Mouse (Mus musculus) CH12.LX (cell line): Measurements from ENCODE around the gene Kcng4. TPM values are rescaled to one million over a fixed set of nuclear protein-coding genes. Genes with fewer than 3 reads are reported as not detected.

Experiments used
- DNase-seq: peaks from one replicate; pipeline ENCODE4 v3.0.0-alpha.2; 2013; ENCODE audit errors: extremely low read depth
- H3K27ac ChIP-seq: 2 replicates; pipeline ENCODE4 v1.5.1; 2012; ENCODE audit warnings: low read depth, mild to moderate bottlenecking, control low read depth, moderate library complexity; ENCODE audit not compliant: insufficient read depth
- H3K27me3 ChIP-seq: replicated peaks from 2 replicates; pipeline ENCODE3; 2012; ENCODE audit warnings: inconsistent platforms
- H3K36me3 ChIP-seq, 2 experiments: replicated peaks in 1 of 2; 2 replicates each; pipeline versions ENCODE3 to v1.6.1; 2012; ENCODE audit warnings: inconsistent platforms in 1 of 2, low read length in 1 of 2, mild to moderate bottlenecking in 1 of 2, mixed read lengths in 1 of 2, moderate library complexity in 1 of 2; ENCODE audit not compliant: control insufficient read depth in 1 of 2, insufficient read depth in 1 of 2
- H3K4me1 ChIP-seq, 2 experiments: 2 replicates each; pipeline ENCODE4 v1.6.1; 2012; ENCODE audit warnings: inconsistent platforms in 1 of 2, moderate library complexity in 1 of 2; ENCODE audit not compliant: insufficient read depth in 2 of 2, control insufficient read depth in 1 of 2
- H3K4me2 ChIP-seq: 2 replicates; pipeline ENCODE4 v1.6.1; 2012; ENCODE audit warnings: low read depth, mild to moderate bottlenecking, control low read depth; ENCODE audit not compliant: poor library complexity, insufficient read depth, severe bottlenecking
- H3K4me3 ChIP-seq, 3 experiments: fragments of 150-350 bp in 1 of 3; sonication (generic) in 1 of 3; replicated peaks in 1 of 3; 2 replicates each; pipeline versions ENCODE3 to v1.5.1; 2011 to 2012; ENCODE audit warnings: low read depth in 2 of 3, low read length in 2 of 3, mild to moderate bottlenecking in 2 of 3, moderate library complexity in 2 of 3, control low read depth in 1 of 3, improper control_type of control experiment in 1 of 3, inconsistent platforms in 1 of 3, mixed read lengths in 1 of 3; ENCODE audit not compliant: poor library complexity in 1 of 3
- H3K79me2 ChIP-seq: replicated peaks from 2 replicates; pipeline ENCODE4 v1.6.1; 2012; ENCODE audit warnings: mild to moderate bottlenecking, moderate library complexity; ENCODE audit not compliant: control insufficient read depth, poor library complexity, insufficient read depth, severe bottlenecking; ENCODE audit errors: extremely low read depth
- H3K9ac ChIP-seq: 2 replicates; pipeline ENCODE4 v1.6.1; 2012; ENCODE audit warnings: low read depth, mild to moderate bottlenecking, control low read depth, moderate library complexity; ENCODE audit not compliant: insufficient read depth
- H3K9me3 ChIP-seq: replicated peaks from 2 replicates; pipeline ENCODE3; 2012; ENCODE audit warnings: low read length, inconsistent platforms, mixed read lengths
- CHD1 ChIP-seq: IDR thresholded peaks from 2 replicates; pipeline ENCODE4 v1.6.1; 2012; ENCODE audit warnings: low read depth, low read length, improper control_type of control experiment, inconsistent platforms
- CHD2 ChIP-seq: IDR thresholded peaks from 2 replicates; pipeline ENCODE4 v1.6.1; 2011; ENCODE audit warnings: low read length, improper control_type of control experiment
- E2F4 ChIP-seq: IDR thresholded peaks from 2 replicates; pipeline ENCODE4 v1.6.1; 2011; ENCODE audit warnings: low read depth, low read length, improper control_type of control experiment; ENCODE audit not compliant: insufficient replicate concordance
- ETS1 ChIP-seq: conservative IDR thresholded peaks from 2 replicates; pipeline ENCODE4 v1.6.1; 2012; ENCODE audit warnings: low read depth, mild to moderate bottlenecking, inconsistent platforms, low read length, improper control_type of control experiment, moderate library complexity
- HCFC1 ChIP-seq: IDR thresholded peaks from 2 replicates; pipeline ENCODE4 v1.6.1; 2012; ENCODE audit warnings: low read depth, mild to moderate bottlenecking, inconsistent platforms, low read length, improper control_type of control experiment
- IRF4 ChIP-seq: IDR thresholded peaks from 2 replicates; pipeline ENCODE4 v1.6.1; 2014; ENCODE audit warnings: low read depth, mild to moderate bottlenecking, inconsistent platforms, low read length, improper control_type of control experiment
- JUN ChIP-seq: IDR thresholded peaks from 2 replicates; pipeline ENCODE4 v1.6.1; 2011; ENCODE audit warnings: low read depth, mild to moderate bottlenecking, low read length, improper control_type of control experiment, moderate library complexity; ENCODE audit not compliant: insufficient read depth
- KAT2A ChIP-seq: IDR thresholded peaks from 2 replicates; pipeline ENCODE4 v1.6.1; 2012; ENCODE audit warnings: low read length, improper control_type of control experiment, inconsistent platforms; ENCODE audit not compliant: insufficient replicate concordance
- MAFK ChIP-seq: IDR thresholded peaks from 2 replicates; pipeline ENCODE4 v1.6.1; 2011; ENCODE audit warnings: low read length, improper control_type of control experiment; ENCODE audit not compliant: insufficient replicate concordance
- MAX ChIP-seq: IDR thresholded peaks from 2 replicates; pipeline ENCODE4 v1.6.1; 2011; ENCODE audit warnings: low read length, improper control_type of control experiment
- MAZ ChIP-seq: IDR thresholded peaks from 2 replicates; pipeline ENCODE4 v1.6.1; 2012; ENCODE audit warnings: low read depth, mild to moderate bottlenecking, inconsistent platforms, low read length, improper control_type of control experiment, moderate library complexity
- MEF2A ChIP-seq: IDR thresholded peaks from 2 replicates; pipeline ENCODE4 v1.6.1; 2014; ENCODE audit warnings: low read depth, mild to moderate bottlenecking, inconsistent platforms, low read length, improper control_type of control experiment, borderline replicate concordance
- NRF1 ChIP-seq: IDR thresholded peaks from 2 replicates; pipeline ENCODE4 v1.6.1; 2014; ENCODE audit warnings: low read depth, mild to moderate bottlenecking, inconsistent platforms, low read length, improper control_type of control experiment, moderate library complexity
- PAX5 ChIP-seq: IDR thresholded peaks from 2 replicates; pipeline ENCODE4 v1.6.1; 2012; ENCODE audit warnings: low read length, inconsistent platforms, mixed read lengths
- POLR2AphosphoS2 ChIP-seq: IDR thresholded peaks from 2 replicates; pipeline ENCODE4 v1.6.1; 2011; ENCODE audit warnings: low read depth, low read length, improper control_type of control experiment
- RAD21 ChIP-seq: IDR thresholded peaks from 2 replicates; pipeline ENCODE4 v1.6.1; 2011; ENCODE audit warnings: low read depth, mild to moderate bottlenecking, low read length, improper control_type of control experiment, moderate library complexity
- RCOR1 ChIP-seq: conservative IDR thresholded peaks from 2 replicates; pipeline ENCODE4 v1.6.1; 2012; ENCODE audit warnings: low read depth, mild to moderate bottlenecking, inconsistent platforms, low read length, improper control_type of control experiment
- SIN3A ChIP-seq: IDR thresholded peaks from 2 replicates; pipeline ENCODE4 v1.6.1; 2012; ENCODE audit warnings: low read length, improper control_type of control experiment, inconsistent platforms
- SMC3 ChIP-seq: IDR thresholded peaks from 2 replicates; pipeline ENCODE4 v1.6.1; 2011; ENCODE audit warnings: low read depth, low read length, improper control_type of control experiment
- TBP ChIP-seq: conservative IDR thresholded peaks from 2 replicates; pipeline ENCODE4 v1.6.1; 2011; ENCODE audit warnings: low read depth, low read length, improper control_type of control experiment
- TCF12 ChIP-seq: IDR thresholded peaks from 2 replicates; pipeline ENCODE4 v1.6.1; 2014; ENCODE audit warnings: low read depth, mild to moderate bottlenecking, inconsistent platforms, low read length, improper control_type of control experiment
- USF1 ChIP-seq: IDR thresholded peaks from 2 replicates; pipeline ENCODE4 v1.6.1; 2014; ENCODE audit warnings: low read depth, mild to moderate bottlenecking, inconsistent platforms, low read length, improper control_type of control experiment
- ZC3H11A ChIP-seq: IDR thresholded peaks from 2 replicates; pipeline ENCODE4 v1.6.1; 2012; ENCODE audit warnings: low read depth, mild to moderate bottlenecking, inconsistent platforms, low read length, improper control_type of control experiment
- ZKSCAN1 ChIP-seq: IDR thresholded peaks from 2 replicates; pipeline ENCODE4 v1.6.1; 2012; ENCODE audit warnings: low read depth, inconsistent platforms, low read length, improper control_type of control experiment, borderline replicate concordance
- ZMIZ1 ChIP-seq: IDR thresholded peaks from 2 replicates; pipeline ENCODE4 v1.6.1; 2012; ENCODE audit warnings: low read depth, mild to moderate bottlenecking, inconsistent platforms, low read length, improper control_type of control experiment
- ZNF384 ChIP-seq: IDR thresholded peaks from 2 replicates; pipeline ENCODE4 v1.6.1; 2012; ENCODE audit warnings: low read depth, low read length, improper control_type of control experiment, inconsistent platforms
- dilution Hi-C: fragments of 300-500 bp; cut with MboI; formaldehyde crosslinking; loops from 2 replicates; pipeline ENCODE4 v1.14.3; 2020; ENCODE audit warnings: low sequenced_read_pairs; ENCODE audit not compliant: extremely low pct_unique_long_range_greater_than_20kb, extremely low pct_ligation_motif_present
- in situ Hi-C: fragments of 300-500 bp; cut with MboI; formaldehyde crosslinking; loops from 3 replicates; pipeline ENCODE4 v1.14.3; 2019; ENCODE audit warnings: low sequenced_read_pairs, low pct_ligation_motif_present, low pct_unique_long_range_greater_than_20kb, mixed read lengths
- polyA plus RNA-seq: library from polyadenylated mRNA; unstranded; fragments of >175 nt; gene quantifications from 2 replicates; pipeline ENCODE4 v1.2.1, GENCODE M21; 2012; ENCODE audit warnings: low read depth; ENCODE audit not compliant: insufficient read length
- total RNA-seq, 2 experiments: library from RNA; depleted of rRNA; stranded (reverse); fragments of 300-350 nt in 1 of 2; fragments of >200 nt in 1 of 2; gene quantifications; 2 replicates each; pipeline ENCODE4 v1.2.3; 2012 to 2014

Gene Kcng4
- total and polyA plus RNA-seq, 3 experiments, result not detected

- Histone ChIP-seq H3K4me2 (no peak overlapping the region), H3K9me3 (no peaks in the 10 kb centered on the region), H3K4me1 (peaks cover 8 to 20% of the 10 kb centered on the region in 2 experiments), H3K27ac (no peak overlapping the region), H3K27me3 (no peaks in the 10 kb centered on the region), H3K36me3 (peaks cover under 1 to 12% of the 10 kb centered on the region in 2 experiments), H3K9ac (no peak overlapping the region), H3K4me3 (no peak overlapping the region), H3K79me2 (no peaks in the 10 kb centered on the region)
- DNase-seq, result no peak
- TF ChIP-seq MAFK, result no peak
- TF ChIP-seq CHD2, result no peak
- no peak for TF ChIP-seq JUN
- no peak for TF ChIP-seq SIN3A
- no peak for TF ChIP-seq RAD21
- TF ChIP-seq HCFC1, result no peak
- no peak for TF ChIP-seq KAT2A
- no peak for TF ChIP-seq RCOR1
- TF ChIP-seq MAX, result no peak
- no peak for TF ChIP-seq MEF2A
- TF ChIP-seq ZKSCAN1, result no peak
- no peak for TF ChIP-seq CHD1
- TF ChIP-seq IRF4, result no peak
- TF ChIP-seq ZNF384, result no peak
- TF ChIP-seq USF1, result no peak
- no peak for TF ChIP-seq ZMIZ1
- TF ChIP-seq MAZ, result no peak
- no peak for TF ChIP-seq ETS1
- dilution Hi-C loops (no loop called here), in situ Hi-C loops (no loop called here)
Measured at GRCm38 (mm10) chr8:119591456-119591855, 44.0 kb downstream of the Kcng4 start.

DNA sequence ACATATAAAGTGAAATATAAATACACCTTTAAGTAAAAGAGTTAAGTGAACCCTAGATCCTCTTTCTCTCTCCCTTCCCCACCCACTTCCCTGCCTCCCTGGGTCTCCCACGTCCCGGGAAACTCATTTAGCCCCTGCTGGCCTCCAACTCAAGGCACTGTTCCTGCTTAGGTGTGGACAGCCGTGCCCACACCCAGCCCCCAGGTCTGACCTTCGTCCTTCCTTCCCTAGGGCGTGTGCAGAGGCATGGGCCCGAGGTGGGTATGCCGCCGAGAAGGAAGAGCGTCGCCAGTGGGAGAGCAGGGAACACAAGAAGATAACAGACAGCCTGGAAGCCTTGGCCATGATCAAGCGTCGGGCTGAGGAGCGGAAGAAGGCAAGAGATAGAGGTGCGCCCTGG, 45.1 kb downstream of the Kcng4 start:
- DNase-seq, result no peak
- Histone ChIP-seq H3K27ac (no peak overlapping the region), H3K9me3 (no peaks in the 10 kb centered on the region), H3K27me3 (no peaks in the 10 kb centered on the region), H3K36me3 (peaks cover 0 to 2% of the 10 kb centered on the region in 2 experiments), H3K9ac (no peak overlapping the region), H3K4me3 (no peak overlapping the region), H3K4me2 (no peak overlapping the region), H3K4me1 (peaks cover 8 to 20% of the 10 kb centered on the region in 2 experiments), H3K79me2 (no peaks in the 10 kb centered on the region)
- in situ Hi-C loops, result no loop called here
- TF ChIP-seq ZMIZ1, result no peak
- no peak for TF ChIP-seq E2F4
- TF ChIP-seq TCF12, result no peak
- no peak for TF ChIP-seq CHD2
- TF ChIP-seq ETS1, result no peak
- no peak for TF ChIP-seq POLR2AphosphoS2
- no peak for TF ChIP-seq JUN
- no peak for TF ChIP-seq NRF1
- TF ChIP-seq TBP, result no peak
- no peak for TF ChIP-seq ZC3H11A
- no peak for TF ChIP-seq RAD21
- TF ChIP-seq PAX5, result no peak
- no peak for TF ChIP-seq SMC3
- dilution Hi-C loops, result no loop called here
